Mouse (Mus musculus) inflammation-experienced regulatory T-cells, adult 16 weeks (primary cell): ENCODE measurements around the gene Vmn1r32. TPM values are rescaled to one million over a fixed set of nuclear protein-coding genes. Genes with fewer than 3 reads are reported as not detected.

Experiments
- polyA plus RNA-seq: library from polyadenylated mRNA; unstranded; fragments of 100-300 nt; shearing (Covaris generic); gene quantifications from one replicate; pipeline ENCODE4 v1.2.1, GENCODE M21; 2017

The Vmn1r32 gene
- not detected for polyA plus RNA-seq

GRCm38 (mm10) chr6:66559996-66560395 is at the start of gene Vmn1r32:
Vmn1r32 (minus strand) TSS chr6:66560096.

GRCm38 (mm10) chr6:66535028-66535862 is 24.7 kb downstream of the Vmn1r32 start, which contains the start of gene Mad2l1:
Mad2l1 (plus strand) TSS chr6:66535390.

Other genes starting within 250 kb of the Vmn1r32 start
- 27.9 TPM for gene Mad2l1, start 24.7 kb downstream of the Vmn1r32 start, polyA plus RNA-seq
- gene Vmn1r33, start 58.2 kb upstream of the Vmn1r32 start, polyA plus RNA-seq: not detected
- gene Vmn1r34, start 83.8 kb upstream of the Vmn1r32 start, polyA plus RNA-seq: not detected
- gene Vmn1r35, start 125.8 kb upstream of the Vmn1r32 start, polyA plus RNA-seq: not detected
- gene Vmn1r36, start 159.1 kb upstream of the Vmn1r32 start, polyA plus RNA-seq: not detected
- not detected for gene Vmn1r37, start 169.3 kb upstream of the Vmn1r32 start, polyA plus RNA-seq
- gene Vmn1r38, start 222.5 kb upstream of the Vmn1r32 start, polyA plus RNA-seq: not detected